Mouse (Mus musculus) megakaryocyte, adult 5-6 weeks (primary cell): ENCODE results near the gene Dcun1d4. TPM values are rescaled to one million over a fixed set of nuclear protein-coding genes. Genes with fewer than 3 reads are reported as not detected.
"Not testable (repeated sequence)": the region's sequence is repeated elsewhere in the genome, so short reads cannot be mapped to it uniquely, and the experiment has no call there.

Source experiments
- ATAC-seq: 2 replicates; pipeline ENCODE4 v1.8.0; 2016; ENCODE audit warnings: mild to moderate bottlenecking, inconsistent platforms; ENCODE audit not compliant: poor library complexity, severe bottlenecking
- total RNA-seq, 2 experiments: library from RNA; stranded (forward) in 1 of 2; stranded (reverse) in 1 of 2; fragments of 153-499, 151-499 nt in 1 of 2; fragments of 221-1000, 200-1000 nt in 1 of 2; gene quantifications; 2 replicates each; pipeline versions ENCODE4 v1.2.3 to v1.2.4; 2015 to 2017

Dcun1d4 gene
- total RNA-seq (2015), result 2.9 and 4.7 TPM in 2 replicates
- 1.5 and 3.0 TPM in 2 replicates for total RNA-seq (2017)

DNA sequence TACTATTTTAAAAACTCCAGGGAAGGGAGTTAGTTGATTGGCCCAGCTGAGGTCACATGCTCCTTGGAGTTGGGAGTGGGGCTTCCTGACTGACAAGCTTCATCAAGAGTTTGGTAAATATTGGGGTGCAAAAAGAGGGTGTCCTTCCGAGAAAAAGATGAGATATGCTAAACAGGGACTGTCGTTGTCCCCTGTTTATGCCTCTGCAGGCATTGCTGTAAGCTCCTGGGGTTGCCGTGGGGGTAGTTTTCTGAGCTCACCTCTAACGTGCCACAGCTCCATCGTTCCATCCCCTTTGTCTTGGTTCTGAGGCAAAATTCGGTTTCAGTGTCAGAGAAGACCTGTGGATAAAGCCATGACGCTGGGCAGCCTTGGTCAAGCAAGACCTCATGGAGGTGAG, at the start of gene Dcun1d4:
Dcun1d4 (plus strand) TSS at position 301 of the 400 bp plus-strand sequence.
- ATAC-seq, result no peak

DNA sequence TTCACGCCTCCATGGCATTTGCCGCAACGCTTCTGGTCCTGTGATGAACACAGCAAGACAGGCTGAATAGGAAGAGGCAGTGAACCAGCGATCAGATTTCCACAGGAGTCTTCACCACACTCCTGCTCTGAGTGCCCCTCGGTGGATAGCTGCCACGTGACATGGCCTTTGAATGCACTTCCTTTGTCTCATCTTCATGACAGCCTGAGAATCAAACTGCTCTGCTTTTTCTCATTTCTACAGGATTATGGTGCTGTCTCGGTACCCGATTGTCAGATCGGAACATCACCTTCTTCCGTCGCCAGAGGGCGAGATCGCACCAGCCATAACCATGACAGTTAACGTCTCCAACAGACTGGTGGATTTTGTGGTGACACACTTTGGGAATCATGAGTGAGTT, 49.2 kb upstream of the Dcun1d4 start:
- ATAC-seq, result no peak

DNA sequence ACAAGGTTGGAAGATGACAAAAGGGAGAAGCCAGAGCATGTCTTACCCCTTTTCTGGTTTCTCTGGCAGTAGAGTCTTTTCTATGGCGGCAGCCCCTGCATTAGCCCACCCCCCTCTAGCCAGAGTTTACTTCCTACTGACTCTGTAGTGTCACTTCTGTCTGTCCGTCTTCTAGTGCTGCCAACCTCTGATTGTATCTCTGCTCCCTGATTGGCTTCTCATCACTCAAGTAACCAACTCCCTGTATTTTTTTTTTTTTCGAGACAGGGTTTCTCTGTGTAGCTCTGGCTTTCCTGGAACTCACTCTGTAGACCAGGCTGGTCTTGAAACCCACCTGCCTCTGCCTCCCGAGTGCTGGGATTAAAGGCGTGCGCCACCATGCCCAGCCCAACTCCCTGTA, 48.0 kb upstream of the Dcun1d4 start:
- no peak for ATAC-seq

DNA sequence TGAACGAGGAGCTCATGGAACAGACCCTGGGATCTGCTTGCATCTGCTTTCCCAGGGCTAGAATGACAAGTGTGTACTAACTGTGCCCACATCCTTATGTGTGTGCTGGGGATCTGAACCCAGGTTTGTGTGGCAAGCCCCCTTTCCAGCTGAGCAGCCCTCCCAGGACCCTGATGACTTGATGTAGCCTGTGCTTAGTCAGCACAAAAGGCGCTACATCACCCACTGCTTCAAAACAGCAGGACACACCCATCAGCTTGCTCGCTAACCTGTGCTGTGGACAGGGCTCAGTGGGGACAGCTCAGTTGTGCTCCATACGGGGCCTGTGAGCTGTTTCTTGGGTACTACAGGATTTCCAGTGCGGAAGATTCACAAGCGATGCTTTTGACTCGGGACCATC, 46.0 kb upstream of the Dcun1d4 start:
- ATAC-seq, result no peak

DNA sequence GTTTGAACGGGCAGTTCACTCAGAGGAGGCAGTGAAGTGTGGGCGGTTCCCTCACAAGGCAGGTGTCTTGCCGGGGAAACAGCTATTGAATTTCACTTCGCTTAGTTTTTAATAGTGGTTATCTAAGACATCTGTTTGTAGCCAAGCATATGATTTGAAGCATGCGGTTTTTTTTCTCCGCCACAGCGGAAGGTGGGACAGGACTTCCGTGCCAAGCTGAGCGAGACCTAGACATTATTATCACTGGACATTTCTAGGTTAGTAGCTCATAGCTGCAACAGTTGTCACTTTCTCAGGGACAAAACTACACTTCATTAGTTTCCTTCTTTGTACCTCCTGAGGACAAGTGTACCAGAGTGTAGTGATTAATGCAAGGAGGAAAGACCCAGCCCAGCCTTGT, 38.6 kb upstream of the Dcun1d4 start:
- ATAC-seq, result no peak

DNA sequence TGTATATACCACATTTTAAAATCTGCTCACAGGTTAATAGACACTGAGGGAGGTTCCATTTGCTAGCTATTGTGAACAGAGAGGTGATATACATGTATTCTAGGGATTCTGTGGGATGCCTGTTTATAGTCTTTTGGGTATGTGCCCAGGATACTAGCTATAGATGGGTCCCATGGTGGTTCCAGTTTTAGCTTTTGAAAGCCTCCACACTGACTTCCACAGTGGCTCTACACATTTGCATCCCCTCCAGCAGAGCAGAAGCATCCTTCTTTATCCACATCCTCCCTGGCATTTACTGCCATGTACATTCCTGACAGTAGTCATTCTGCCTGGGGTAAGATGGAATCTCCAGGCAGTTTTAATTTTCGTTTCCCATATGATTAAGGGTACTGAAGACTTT, 30.5 kb upstream of the Dcun1d4 start:
- ATAC-seq, result no peak

DNA sequence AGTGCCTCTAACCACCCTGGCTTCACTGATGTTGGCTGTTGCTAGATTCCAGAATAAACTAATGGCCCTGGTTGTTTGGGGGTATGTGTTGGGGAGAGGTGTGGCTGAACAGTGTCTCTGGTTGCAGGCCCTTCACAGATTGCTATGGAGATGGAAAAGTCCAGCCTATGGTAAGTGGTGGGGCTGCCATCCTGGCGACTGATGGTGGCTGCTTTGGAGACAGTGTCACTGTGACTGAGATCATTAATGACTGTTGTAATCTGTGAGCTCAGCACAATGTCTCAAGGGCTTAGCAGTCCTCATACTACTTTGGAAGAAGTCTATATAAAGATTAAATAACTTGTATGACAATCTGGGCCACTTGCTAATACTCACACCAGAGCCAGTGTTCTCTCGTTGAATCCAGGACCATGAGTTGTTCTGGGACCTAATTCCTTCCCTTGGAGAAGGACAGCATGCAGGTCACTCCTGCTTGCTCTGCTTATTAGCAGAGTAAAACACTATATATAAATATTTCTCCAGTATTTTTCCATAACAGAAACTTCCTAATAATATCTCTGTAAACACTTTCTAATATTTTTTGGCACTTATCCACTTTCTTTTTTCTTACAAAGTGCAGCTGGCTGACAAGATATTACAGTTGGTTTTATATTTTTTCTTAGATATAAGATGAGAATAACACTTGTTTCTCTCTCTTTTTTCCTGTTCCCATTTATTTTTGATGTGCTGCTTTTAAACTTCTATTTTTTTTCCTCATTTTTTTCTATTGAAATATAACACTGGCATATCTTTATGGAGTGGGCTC, 26.1 kb upstream of the Dcun1d4 start:
- no peak for ATAC-seq

DNA sequence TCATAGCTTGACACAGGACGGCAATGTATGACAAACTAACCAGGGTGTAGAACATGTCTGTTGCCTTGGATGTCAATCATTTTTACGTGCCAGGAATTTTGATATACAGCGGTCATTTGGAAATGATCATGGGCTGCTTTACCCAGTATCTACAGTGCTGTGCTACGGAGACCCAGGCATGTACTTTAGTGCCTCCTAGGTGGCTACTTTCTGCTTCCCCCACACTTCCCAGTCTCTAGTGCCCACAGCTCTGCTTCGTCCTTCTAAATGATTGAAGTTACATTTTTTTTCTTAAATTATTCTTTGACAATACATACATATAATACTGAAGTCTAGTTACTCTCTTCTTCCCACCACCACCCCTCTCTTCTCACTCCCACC, 25.5 kb upstream of the Dcun1d4 start:
- no peak for ATAC-seq

DNA sequence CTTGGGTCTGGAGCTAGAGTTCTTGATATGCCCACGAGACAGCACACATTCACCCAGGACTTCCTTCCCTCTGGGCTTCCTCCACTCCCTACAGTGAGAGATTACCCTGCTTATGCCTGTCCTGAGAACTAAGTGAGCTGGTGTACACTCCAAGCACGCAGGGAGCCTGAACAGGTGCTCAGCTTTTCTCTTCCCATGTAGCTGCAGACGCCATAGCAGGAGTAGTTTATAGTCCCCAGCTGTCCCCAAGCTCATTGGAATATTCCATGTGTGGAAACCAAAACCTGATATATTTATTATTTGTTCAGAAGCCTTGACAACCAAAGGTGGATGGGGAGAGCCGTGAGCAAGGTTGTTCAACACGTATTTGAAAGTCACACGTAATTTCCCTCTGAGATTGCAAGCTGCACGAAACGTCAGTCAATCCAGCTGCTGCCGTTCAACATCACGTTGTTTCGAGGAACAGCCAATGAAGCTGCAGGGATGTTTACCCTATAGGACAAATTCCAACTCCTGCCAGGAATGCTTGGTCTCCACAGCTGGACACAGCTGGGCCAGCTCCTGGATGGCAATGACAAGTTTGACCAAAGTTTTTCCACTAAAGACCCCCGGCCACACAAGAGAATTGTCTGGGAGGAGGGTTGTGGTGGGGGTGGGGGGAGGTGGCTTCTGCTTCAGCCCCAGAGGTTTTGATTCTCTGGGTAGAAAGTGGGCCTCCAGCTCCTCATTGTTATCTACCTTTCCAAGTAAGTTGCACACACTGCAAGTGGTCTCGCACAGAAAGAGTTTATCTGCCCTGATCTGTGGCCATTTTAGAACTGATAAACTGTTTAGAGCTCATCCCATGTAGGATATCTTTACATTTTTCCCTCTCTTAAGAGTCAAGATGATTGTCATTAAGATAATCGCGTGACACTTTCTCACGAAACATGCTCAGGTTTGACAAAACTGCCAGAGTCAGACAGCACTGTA, 12.1 kb upstream of the Dcun1d4 start:
- no peak for ATAC-seq

DNA sequence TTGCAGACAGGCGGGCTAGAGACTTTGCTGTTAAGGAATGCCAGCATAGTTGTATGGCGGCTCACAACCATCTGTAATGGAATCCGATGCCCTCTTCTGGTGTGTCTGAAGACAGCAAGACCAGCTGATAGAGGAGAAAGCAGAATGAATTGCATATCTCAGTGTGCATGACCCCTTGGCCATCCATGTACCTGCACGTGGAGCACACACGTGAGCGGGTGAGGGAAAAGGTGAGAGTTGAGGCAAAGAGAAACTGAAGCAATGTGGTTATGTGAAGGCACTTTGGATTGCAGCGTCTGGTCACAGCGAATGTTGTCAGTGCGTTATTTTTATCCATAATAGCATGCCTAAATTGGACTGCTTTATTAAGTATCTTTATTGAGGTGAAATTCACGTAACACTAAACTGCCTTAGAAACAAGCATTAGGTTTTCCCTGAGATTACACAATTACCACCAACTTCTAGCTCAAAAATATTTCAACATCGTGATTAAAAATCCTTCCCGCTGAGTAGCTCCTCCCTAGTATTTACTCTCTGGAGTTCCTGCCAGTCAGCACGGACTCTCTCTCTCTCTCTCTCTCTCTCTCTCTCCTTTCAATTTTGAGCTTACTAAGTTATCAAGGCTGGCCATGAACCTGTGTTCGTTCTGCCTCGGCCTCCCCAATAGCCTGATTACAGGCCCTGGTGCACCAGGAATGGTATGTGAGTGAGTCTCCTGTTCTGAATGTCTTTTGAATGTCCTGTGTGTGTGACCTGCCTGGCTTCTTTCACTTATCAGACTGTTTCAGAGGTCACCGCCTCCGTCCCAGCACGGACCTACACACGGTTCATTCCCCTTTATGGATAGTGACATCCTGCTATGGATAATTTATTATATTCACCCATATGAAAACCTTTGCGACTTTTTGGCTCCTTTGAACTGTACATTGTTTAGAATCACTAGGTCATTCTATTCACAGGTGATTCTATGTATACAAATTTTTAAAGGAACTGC, 6.1 kb upstream of the Dcun1d4 start:
- no peak for ATAC-seq

DNA sequence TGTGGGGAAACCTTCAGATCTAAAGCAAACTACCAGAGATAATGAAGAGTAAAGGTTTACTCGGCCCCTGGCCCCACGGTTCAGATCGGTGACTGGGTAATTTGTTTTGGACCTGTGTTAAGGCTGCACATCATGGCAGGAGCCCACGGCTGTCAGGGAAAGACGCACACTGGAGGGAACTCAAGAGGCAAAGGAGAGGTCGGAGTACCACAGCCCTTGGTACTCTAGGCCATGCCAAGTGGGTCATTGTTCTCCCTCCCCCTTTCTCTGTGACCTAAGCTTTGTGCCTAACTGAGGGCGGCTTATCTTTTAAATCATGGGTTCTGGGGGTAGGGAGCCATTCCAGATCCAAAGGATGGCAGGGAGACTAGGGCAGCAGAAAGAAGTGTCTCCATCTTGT, 601 bp downstream of the Dcun1d4 start:
- no peak for ATAC-seq

DNA sequence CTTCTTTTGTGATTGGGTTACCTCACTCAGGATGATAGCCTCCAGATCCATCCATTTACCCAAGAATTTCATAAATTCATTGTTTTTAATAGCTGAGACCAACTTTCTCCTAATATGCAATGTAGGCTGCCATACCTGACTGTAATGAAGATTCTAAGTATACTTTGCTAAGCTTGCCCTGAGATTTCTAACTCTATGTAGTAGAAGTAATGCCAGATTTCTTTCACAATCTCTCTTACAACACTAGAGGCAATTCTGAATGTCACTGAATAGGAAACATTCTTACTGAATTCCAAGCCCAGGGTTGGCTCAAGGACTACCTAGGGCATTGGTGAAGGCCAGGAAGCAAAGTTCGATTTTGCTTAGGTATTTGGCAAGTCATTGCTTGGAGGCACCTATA, 1.6 kb downstream of the Dcun1d4 start:
- not testable (repeated sequence) for ATAC-seq

DNA sequence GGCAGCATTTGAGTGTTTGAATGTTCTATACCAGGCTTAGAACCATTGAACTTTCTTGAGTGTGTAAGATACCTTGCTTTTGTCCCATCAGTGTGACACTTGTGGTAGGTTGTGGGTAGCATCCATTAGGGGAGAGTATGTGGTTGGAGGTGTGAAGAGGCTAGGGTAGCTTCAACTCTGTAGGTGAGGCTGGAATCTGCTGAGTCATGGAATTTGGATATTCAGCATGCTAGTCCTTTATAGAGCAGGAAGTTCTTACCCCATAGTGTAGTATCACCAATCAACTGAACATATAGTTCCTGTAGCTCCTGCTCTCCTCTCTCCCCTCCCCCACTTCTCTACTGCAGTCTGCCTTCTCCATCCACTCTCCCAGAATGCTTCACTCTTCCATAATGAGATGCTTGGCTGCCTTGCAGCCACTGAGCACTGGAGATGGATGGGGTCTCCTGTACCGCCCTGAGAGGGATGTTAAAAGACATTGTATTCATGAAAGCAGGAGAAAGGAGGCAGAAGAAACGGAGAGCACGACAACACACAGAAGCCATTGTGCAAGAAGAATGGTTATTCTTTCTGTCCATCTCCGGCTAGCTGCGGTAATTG, 3.3 kb downstream of the Dcun1d4 start:
- ATAC-seq, result no peak

DNA sequence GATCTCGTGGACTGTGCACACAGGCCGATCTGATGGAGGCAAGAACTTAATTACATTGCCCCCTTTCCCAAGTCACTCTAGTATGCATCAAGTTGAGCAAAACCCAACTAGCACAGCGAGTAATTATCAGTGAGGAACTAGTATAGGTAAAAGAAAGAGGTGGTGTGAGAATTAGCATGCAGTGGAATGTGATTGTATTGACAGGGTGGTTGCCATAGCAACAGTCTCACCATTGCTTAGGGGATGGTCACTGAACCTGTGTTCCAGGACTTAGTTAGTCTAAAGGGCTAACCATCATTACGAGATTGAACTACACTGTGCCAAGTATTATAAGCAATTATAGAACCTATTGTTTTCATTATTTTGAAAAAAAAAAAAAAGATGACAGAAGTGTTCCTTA, 5.7 kb downstream of the Dcun1d4 start:
- ATAC-seq, result no peak

DNA sequence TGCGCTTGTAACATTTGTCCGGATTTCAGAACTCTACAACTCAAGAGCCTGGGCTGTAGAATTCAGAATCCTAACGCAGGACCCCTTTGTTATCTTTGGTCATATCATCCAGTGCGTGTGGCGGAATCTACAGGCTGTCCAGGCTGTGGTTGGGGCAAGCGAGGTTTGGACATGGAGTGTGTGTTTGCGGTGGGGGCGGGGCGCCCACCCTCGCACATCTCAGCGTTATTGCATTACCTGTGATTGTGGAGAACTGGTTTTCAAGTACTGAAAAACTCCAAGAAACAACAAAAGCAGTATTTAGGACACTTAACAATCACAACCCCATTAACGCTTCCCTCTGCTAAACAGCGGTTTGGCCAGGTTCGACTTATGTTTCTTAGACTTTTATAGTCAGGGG, 9.1 kb downstream of the Dcun1d4 start:
- no peak for ATAC-seq

DNA sequence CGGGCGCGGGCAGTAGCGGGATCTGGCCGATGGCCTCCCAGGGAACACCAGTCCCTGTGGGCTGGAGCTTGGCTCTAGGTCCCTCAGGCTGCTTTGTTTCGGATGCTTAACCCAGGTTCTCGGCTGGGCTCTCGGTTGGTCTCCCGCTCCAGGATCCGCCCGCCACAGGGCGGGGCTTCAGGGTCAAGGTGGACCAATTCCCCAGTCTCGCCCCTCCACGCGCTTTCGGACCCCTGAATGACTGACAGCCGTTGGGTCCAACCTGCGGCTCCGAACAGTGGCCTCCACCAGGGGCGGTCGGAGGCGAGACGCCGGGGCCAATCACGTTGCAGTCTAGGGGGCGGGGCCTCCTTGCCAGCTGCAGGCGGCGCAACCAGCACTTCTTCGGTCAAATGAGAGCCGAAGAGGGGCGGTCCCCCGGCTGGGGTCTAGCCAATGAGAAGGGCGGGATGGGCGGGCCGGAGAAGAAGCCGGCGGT, 9.8 kb downstream of the Dcun1d4 start:
- ATAC-seq, result peak; percentile 93

DNA sequence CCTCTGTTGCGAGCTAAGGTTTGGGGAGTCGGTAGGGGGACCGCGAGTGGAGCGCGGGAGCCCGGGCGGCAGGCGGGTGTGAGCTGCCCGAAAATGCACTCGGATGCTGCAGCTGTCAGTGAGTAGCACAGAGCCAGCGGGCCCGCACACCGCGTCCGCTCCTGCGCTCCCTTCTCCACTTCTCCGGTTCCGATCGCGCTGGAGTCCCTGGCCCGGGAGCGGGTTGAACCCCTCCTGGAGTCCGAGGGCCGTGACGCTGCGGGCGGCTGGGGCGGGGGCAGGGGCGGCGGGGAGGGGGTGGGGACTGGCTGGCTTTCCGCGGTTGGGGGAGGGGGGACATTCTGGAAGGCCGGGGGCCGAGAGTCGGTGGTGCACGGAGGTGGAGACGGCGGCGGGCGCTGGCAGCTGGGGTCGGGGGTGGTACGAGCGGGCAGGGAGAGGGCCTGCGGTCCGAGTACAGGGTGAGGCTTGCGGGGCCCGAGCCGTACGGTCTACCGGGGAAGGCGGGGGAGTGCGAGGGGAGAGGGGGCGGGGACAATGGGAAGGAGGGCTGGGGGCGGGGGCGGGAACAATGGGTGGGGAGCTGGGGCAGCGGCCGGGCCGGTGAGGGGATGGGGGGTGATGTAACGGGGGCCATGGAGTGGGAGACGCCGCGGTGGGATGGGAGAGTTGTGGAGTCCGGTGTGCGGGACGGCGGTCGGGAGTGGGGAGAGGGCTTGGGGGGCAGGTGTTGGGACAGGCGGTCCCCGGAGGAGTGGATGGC, 10.5 kb downstream of the Dcun1d4 start:
- ATAC-seq, result no peak

DNA sequence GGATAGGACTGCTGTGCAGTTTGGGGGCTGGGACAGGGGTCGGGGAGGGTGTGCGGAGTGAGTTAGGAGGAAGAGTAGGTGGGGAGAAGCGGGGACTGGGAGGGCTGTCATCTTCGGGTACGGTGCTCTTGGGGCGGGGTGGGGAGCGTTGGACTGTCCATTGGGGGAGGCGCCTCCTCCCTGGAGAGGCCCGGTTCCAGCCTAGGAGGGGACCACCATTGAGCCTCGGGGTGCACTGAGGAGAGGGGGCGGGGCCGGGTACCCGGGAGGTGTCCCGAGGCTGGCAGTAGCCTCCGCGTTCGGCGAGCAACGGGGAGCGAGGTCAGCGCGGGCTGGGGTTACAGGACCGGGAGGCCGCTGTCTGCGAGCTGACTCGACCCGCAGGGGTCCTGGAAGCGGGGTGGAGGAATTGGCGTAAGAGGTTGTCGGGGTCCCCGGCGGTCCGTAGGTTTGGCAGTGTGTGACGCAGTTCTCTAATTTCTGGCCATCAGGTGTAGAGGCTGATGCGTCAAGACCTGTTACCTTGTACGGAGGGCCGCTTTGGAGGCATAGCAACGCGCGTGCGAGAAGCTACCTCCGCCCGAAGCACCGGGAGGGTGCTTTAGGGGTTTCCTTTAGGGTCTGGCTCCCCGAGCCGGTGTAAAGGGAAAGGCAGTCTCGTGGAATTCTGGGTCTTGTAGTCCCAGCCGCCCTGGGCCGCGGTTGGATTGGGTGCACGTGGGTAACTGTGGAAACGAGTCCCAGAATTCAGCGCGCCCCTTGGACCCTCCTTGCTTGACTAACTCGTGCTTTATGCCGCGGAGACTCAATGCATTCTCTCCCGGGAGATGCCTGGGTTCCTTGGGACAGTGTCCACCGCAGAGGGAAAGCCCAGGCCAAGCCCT, 11.3 kb downstream of the Dcun1d4 start:
- ATAC-seq, result peak; percentile 58
